Mouse (Mus musculus): ENCODE data around the gene Slc36a2. TPM values are rescaled to one million over a fixed set of nuclear protein-coding genes. Genes with fewer than 3 reads are reported as not detected.

Gene Slc36a2
- polyA plus RNA-seq, 1 experiment from 2014 or later, result 0.27 TPM

- no peak for ATAC-seq
- H3K4me1 ChIP-seq (ENCODE audit: control insufficient read depth, insufficient read depth, low read length), result no peaks in the 10 kb centered on the region
- 79% methylated on average over 3 of the region's 3 CpGs for WGBS
- no peak overlapping the region for H3K4me3 ChIP-seq (ENCODE audit: low read depth, low read length)
- H3K9ac ChIP-seq (ENCODE audit: low read length), result no peak overlapping the region
- H3K27me3 ChIP-seq (replicated peaks; ENCODE audit: control insufficient read depth, insufficient read depth, low read length), result no peaks in the 10 kb centered on the region
- H3K36me3 ChIP-seq (ENCODE audit: control insufficient read depth, insufficient read depth, low read length), result peaks cover 14% of the 10 kb centered on the region
- no peaks in the 10 kb centered on the region for H3K9me3 ChIP-seq (replicated peaks; ENCODE audit: control insufficient read depth, low read length)
- no peak overlapping the region for H3K27ac ChIP-seq (ENCODE audit: low read depth, low read length)
- no peak overlapping the region for H3K4me2 ChIP-seq (ENCODE audit: low read length)
- DNase-seq (ENCODE audit: low spot score), result no peak
These were observed 30.1 kb upstream of the Slc36a2 start for GRCm38 (mm10) chr11:55214978-55215377.

- no peaks in the 10 kb centered on the region for H3K9me3 ChIP-seq (replicated peaks; ENCODE audit: control insufficient read depth, low read length)
- no peak overlapping the region for H3K4me2 ChIP-seq (ENCODE audit: low read length)
- H3K4me1 ChIP-seq (ENCODE audit: control insufficient read depth, insufficient read depth, low read length), result no peaks in the 10 kb centered on the region
- no peaks in the 10 kb centered on the region for H3K27me3 ChIP-seq (replicated peaks; ENCODE audit: control insufficient read depth, insufficient read depth, low read length)
- DNase-seq (ENCODE audit: low spot score) (no peak), ATAC-seq (no peak)
- 82% methylated on average over 5 of the region's 5 CpGs for WGBS
- peaks cover 6% of the 10 kb centered on the region for H3K36me3 ChIP-seq (ENCODE audit: control insufficient read depth, insufficient read depth, low read length)
- no peak overlapping the region for H3K9ac ChIP-seq (ENCODE audit: low read length)
- H3K27ac ChIP-seq (ENCODE audit: low read depth, low read length), result no peak overlapping the region
- H3K4me3 ChIP-seq (ENCODE audit: low read depth, low read length), result no peak overlapping the region
These were observed 29.3 kb upstream of the Slc36a2 start for GRCm38 (mm10) chr11:55214161-55214560.

GRCm38 (mm10) chr11:55213518-55213917, 28.6 kb upstream of the Slc36a2 start:
- no peak for ATAC-seq
- no peaks in the 10 kb centered on the region for H3K4me1 ChIP-seq (ENCODE audit: control insufficient read depth, insufficient read depth, low read length)
- no peak overlapping the region for H3K4me2 ChIP-seq (ENCODE audit: low read length)
- DNase-seq (ENCODE audit: low spot score), result no peak
- H3K9me3 ChIP-seq (replicated peaks; ENCODE audit: control insufficient read depth, low read length), result no peaks in the 10 kb centered on the region
- 91% methylated on average over 4 of the region's 4 CpGs for WGBS
- no peak overlapping the region for H3K9ac ChIP-seq (ENCODE audit: low read length)
- H3K36me3 ChIP-seq (ENCODE audit: control insufficient read depth, insufficient read depth, low read length), result 0 out of 2 replicates have a peak, but pooled peaks cover 2% of the 10 kb centered on the region
- no peaks in the 10 kb centered on the region for H3K27me3 ChIP-seq (replicated peaks; ENCODE audit: control insufficient read depth, insufficient read depth, low read length)
- no peak overlapping the region for H3K4me3 ChIP-seq (ENCODE audit: low read depth, low read length)
- no peak overlapping the region for H3K27ac ChIP-seq (ENCODE audit: low read depth, low read length)

GRCm38 (mm10) chr11:55209626-55210353, 24.9 kb upstream of the Slc36a2 start:
- DNase-seq (ENCODE audit: low spot score) (no peak), ATAC-seq (no peak)
- Histone ChIP-seq H3K9me3 (replicated peaks; ENCODE audit: control insufficient read depth, low read length) (no peaks in the 10 kb centered on the region), H3K36me3 (ENCODE audit: control insufficient read depth, insufficient read depth, low read length) (0 out of 2 replicates have a peak, but pooled peaks cover 1% of the 10 kb centered on the region), H3K4me2 (ENCODE audit: low read length) (no peak overlapping the region), H3K4me1 (ENCODE audit: control insufficient read depth, insufficient read depth, low read length) (0 out of 2 replicates have a peak, but pooled peaks cover 3% of the 10 kb centered on the region), H3K27me3 (replicated peaks; ENCODE audit: control insufficient read depth, insufficient read depth, low read length) (no peaks in the 10 kb centered on the region), H3K9ac (ENCODE audit: low read length) (no peak overlapping the region), H3K4me3 (ENCODE audit: low read depth, low read length) (no peak overlapping the region), H3K27ac (ENCODE audit: low read depth, low read length) (no peak overlapping the region)
- 90% methylated on average over 6 of the region's 6 CpGs for WGBS

GRCm38 (mm10) chr11:55209032-55209431, 24.2 kb upstream of the Slc36a2 start:
- Histone ChIP-seq H3K9ac (ENCODE audit: low read length) (no peak overlapping the region), H3K9me3 (replicated peaks; ENCODE audit: control insufficient read depth, low read length) (no peaks in the 10 kb centered on the region), H3K36me3 (ENCODE audit: control insufficient read depth, insufficient read depth, low read length) (no peaks in the 10 kb centered on the region), H3K4me3 (ENCODE audit: low read depth, low read length) (no peak overlapping the region), H3K27me3 (replicated peaks; ENCODE audit: control insufficient read depth, insufficient read depth, low read length) (no peaks in the 10 kb centered on the region), H3K27ac (ENCODE audit: low read depth, low read length) (no peak overlapping the region), H3K4me2 (ENCODE audit: low read length) (no peak overlapping the region), H3K4me1 (ENCODE audit: control insufficient read depth, insufficient read depth, low read length) (0 out of 2 replicates have a peak, but pooled peaks cover 3% of the 10 kb centered on the region)
- WGBS, result 71% methylated on average over 2 of the region's 2 CpGs
- DNase-seq (ENCODE audit: low spot score) (no peak), ATAC-seq (no peak)

- Histone ChIP-seq H3K9ac (ENCODE audit: low read length) (no peak overlapping the region), H3K36me3 (ENCODE audit: control insufficient read depth, insufficient read depth, low read length) (no peaks in the 10 kb centered on the region), H3K9me3 (replicated peaks; ENCODE audit: control insufficient read depth, low read length) (no peaks in the 10 kb centered on the region), H3K4me3 (ENCODE audit: low read depth, low read length) (no peak overlapping the region), H3K27me3 (replicated peaks; ENCODE audit: control insufficient read depth, insufficient read depth, low read length) (no peaks in the 10 kb centered on the region), H3K4me1 (ENCODE audit: control insufficient read depth, insufficient read depth, low read length) (0 out of 2 replicates have a peak, but pooled peaks cover 3% of the 10 kb centered on the region), H3K4me2 (ENCODE audit: low read length) (no peak overlapping the region), H3K27ac (ENCODE audit: low read depth, low read length) (no peak overlapping the region)
- WGBS, result 71% methylated on average over 6 of the region's 6 CpGs
- DNase-seq (ENCODE audit: low spot score) (no peak), ATAC-seq (no peak)
These were observed 23.3 kb upstream of the Slc36a2 start for GRCm38 (mm10) chr11:55208001-55208690.

GRCm38 (mm10) chr11:55204602-55205001, 19.7 kb upstream of the Slc36a2 start:
- H3K4me2 ChIP-seq (ENCODE audit: low read length), result peak overlapping the region; percentile 98
- H3K27ac ChIP-seq (ENCODE audit: low read depth, low read length), result no peak overlapping the region
- H3K27me3 ChIP-seq (replicated peaks; ENCODE audit: control insufficient read depth, insufficient read depth, low read length), result no peaks in the 10 kb centered on the region
- H3K4me3 ChIP-seq (ENCODE audit: low read depth, low read length), result peak overlapping the region; percentile 81
- 0 out of 2 replicates have a peak, but pooled peaks cover 3% of the 10 kb centered on the region for H3K4me1 ChIP-seq (ENCODE audit: control insufficient read depth, insufficient read depth, low read length)
- WGBS, result 10% methylated on average over 17 of the region's 17 CpGs
- H3K9me3 ChIP-seq (replicated peaks; ENCODE audit: control insufficient read depth, low read length), result no peaks in the 10 kb centered on the region
- ATAC-seq (peak; percentile 21; the same call in 1 of the 2 replicates), DNase-seq (ENCODE audit: low spot score) (peak; percentile 24)
- H3K36me3 ChIP-seq (ENCODE audit: control insufficient read depth, insufficient read depth, low read length), result no peaks in the 10 kb centered on the region
- H3K9ac ChIP-seq (ENCODE audit: low read length), result peak overlapping the region; percentile 86

- Histone ChIP-seq H3K9me3 (replicated peaks; ENCODE audit: control insufficient read depth, low read length) (no peaks in the 10 kb centered on the region), H3K36me3 (ENCODE audit: control insufficient read depth, insufficient read depth, low read length) (no peaks in the 10 kb centered on the region), H3K4me1 (ENCODE audit: control insufficient read depth, insufficient read depth, low read length) (0 out of 2 replicates have a peak, but pooled peaks cover 3% of the 10 kb centered on the region), H3K9ac (ENCODE audit: low read length) (peak within 1 kb of the TSS; percentile 86), H3K27ac (ENCODE audit: low read depth, low read length) (no peak within 1 kb of the TSS), H3K27me3 (replicated peaks; ENCODE audit: control insufficient read depth, insufficient read depth, low read length) (no peaks in the 10 kb centered on the region), H3K4me2 (ENCODE audit: low read length) (peak within 1 kb of the TSS; percentile 98), H3K4me3 (ENCODE audit: low read depth, low read length) (peak within 1 kb of the TSS; percentile 81)
- WGBS, result under 1% methylated on average over 29 of the region's 31 CpGs
- ATAC-seq, result peak; percentile 96
- DNase-seq (ENCODE audit: low spot score), result peak; percentile 97
These were observed 19.3 kb upstream of the Slc36a2 start, which contains the start of gene Slc36a1 for GRCm38 (mm10) chr11:55204159-55204596. TSS of gene Slc36a1 (plus strand) at chr11:55204350.

All from forebrain, embryonic 14.5 days (tissue).